Mouse (Mus musculus): Measurements from ENCODE around the gene Plekho1.

The Plekho1 gene

DNA sequence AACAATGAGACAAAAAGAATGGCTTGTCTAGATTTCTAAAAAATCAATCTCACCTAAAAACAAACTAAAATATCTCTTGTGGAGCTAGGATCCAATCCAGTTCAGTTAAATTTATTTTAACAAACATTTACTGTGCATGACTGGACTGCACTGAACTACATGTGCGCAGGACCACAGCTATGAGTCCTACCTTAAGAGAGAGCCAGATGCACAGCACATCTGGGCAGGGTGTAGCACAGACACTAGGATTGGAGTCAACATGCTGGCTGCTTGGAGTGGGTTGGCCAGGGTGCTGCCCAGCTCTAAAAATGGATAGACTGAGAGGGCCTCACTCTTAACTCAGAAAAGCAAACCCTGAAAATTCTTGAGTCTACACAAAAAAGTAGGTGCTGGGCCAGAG, 5.8 kb upstream of the Plekho1 start:
- DNase-seq: no peak

DNA sequence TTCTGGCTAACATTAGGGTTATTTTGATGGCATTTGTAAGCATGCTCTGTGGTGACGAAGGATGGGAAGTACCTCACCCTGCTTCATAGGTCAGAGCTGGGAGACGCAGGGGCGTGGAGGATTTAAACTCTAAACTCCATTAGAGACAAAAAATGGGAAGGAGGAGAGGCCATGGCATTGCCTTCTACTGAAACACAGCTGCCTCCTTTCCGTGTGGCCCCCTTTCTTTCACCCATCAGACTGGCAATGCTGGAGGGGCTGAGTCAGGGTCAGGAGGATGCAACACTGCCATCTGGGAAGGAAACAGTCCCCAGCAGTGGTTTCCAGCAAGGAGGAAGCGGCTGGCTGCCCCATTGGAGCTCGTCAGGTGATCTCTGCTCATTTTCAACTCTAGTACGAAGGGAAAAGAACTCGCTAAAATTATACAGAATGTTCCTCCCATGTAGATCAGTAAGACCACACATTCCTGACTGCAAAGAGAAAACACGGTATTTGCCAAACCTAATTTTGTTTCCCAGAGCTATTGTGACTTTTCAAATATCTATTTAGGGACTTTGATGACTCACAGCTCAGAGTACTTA, 5.2 kb upstream of the Plekho1 start:
- DNase-seq: no peak

DNA sequence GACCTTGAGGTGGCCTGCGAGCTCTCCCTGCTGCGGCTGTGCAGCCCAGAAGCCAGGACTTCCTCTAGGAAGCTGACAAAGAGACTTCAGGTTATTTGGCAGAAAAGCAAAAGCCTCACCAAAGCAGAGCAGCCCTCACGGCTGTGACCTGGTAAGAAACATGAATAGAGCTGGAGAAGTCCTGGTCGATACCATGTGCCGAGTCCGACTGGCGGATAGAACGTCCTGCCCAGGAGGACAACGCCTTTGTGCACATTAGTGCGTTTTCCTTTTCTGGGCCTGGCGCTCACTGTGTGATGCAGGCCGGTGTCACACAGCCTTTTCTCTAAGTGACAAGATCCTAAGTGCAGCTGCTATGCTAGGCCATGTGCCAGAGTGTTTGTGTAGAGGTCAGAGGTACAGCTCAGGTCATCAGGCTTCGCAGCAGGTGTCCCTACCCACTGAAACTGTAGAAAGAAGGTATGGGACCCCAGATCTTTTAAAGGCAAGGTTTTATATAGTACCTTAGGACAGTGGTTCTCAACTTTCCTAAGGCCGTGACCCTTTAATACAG, 4.4 kb upstream of the Plekho1 start:
- no peak for DNase-seq

DNA sequence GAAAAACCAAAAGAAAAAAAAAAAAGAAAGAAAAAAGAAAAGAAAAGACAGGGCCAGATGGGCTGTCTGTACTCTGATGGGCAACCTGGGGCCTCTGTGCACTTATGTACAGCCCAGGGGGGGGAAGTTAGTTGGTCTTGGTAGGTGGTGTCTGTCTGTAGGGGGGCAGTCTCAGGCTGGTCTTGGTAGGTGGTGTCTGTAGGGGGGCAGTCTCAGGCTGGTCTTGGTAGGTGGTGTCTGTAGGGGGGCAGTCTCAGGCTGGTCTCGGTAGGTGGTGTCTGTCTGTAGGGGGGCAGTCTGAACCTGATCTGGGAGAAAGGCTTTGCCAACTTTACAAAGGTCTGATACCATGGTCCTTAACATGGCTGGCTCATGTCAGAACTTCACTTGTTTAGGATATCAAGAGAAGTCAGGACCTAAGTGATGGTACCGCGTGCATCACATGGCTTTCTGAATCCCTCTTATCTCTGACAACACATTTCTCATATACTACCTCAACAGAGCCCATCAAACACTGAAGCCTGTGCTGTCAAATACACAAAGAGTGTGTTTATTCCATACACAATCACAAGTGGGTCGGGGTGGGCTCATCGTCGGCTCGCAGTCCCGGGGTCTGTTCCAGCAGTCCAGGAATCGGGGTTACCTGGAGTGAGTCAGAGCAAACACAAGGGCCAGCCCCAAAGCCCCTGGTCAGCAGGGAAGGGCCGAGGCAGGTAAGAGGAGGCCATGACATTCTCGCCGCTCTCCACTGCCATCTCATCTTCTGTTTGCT, 3.7 kb upstream of the Plekho1 start:
- no peak for DNase-seq

DNA sequence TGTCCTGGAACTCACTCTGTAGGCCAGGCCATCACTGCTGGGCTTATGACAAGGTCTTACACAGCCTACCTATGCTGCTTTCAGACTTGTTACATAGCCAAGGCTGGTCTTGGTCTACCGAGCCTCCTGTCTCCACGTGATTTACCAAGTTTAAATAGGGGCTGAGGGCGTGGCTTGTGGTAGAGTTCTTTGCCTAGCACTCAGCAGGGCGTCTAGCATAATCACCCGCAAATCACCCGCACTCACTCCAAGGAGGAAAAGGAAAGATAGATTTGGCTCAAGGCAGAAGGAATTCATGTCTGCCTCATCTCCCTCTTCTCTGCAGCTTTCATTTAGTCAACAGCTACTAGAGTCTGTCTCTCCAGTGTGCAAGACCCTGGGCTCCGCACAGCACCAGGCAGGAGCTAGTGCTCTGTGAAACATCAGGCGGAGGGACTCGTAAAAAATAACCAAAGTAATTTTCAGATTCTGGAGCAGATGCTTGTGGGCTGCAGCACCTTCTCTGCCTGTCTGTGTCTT, 1.5 kb upstream of the Plekho1 start:
- no peak for DNase-seq

DNA sequence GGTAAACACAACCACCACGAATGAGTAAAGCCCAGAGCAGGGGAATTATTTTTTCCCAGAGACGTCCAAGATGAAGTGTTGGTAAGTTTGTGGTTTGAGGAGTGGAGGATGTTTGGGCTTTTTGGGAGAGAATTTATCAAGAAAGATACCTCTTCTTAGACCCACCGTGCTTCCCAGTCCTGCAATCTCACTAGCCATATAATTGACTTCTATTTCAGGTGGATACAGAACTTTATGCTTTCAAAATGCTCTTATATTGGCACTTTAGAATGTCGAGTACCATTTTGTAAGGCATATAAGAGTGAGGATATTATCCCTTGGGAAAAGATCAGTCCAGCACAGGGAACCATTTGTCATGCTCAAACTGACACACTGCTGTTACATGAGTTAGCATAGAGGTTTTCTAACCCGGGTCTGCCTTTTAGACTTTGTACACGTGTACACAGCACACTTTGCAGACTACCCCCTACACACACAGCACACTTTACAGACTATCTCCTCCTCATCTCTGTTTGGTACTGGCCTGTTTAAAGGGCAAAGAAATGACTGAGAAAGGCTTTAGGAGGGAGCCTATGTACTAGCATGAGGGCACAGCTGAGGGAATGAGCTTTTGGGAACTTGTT, 761 bp upstream of the Plekho1 start:
- DNase-seq: no peak

DNA sequence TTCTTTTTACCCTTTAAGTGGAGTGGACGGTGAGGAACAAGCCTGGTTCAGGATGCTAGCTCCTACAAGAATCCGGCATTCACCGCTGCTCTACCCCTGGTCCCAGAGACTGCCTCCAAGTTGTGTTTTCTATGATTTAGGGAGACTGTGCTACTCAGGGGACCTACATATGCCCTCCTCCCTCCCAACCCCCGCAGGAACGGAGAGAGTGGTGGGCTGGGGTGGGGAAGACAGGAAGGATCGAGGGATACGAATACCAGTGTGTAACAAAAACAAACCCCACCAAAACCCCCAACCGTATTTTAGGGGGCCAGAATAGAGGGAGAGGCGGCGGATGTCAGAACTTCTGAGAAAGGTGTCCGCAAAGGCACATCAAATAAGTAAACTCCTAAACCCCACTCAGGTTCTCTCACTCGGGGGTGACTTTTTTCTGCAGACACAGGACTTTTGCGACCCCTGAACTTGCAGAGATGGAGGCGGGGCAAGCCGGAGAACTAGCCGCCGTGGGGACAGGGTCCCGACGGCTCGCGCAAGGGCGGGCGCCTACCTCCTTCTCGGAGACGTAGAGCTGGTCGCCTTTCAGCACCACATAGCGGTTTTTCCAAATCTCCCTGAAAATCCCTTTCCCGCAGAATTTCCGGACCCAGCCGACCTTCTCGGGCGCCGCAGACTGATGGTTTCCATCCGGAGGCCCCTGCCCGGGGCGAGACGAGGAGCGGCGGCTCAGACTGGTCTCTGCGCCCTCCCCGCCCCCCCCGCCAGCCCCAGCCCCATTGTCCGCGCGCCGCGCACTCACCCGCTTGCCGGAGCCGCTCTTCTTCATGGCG, 613 bp downstream of the Plekho1 start:
- no peak for DNase-seq

DNA sequence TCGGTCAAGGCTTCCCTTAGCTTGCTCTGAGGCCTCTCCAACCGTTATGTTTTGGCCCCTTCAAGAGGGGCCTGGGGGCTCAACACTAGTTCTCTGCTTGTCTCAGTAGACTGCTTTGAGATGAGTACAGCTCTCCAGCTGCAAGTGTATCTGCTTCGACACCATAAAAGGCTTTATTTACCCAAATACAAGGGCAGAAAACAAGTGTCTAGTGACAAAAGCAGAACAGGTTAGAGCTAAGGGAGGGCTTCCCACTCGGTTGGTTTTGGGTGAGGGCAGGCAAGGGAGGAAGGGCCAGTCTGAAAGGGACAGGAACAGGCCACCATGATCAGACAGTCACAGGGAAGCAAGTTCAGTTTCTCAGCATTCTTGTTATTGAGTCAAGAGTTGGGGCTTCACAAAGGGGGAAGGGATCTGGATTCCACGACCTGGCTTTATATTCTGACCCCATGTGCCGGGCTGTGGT, 1.4 kb downstream of the Plekho1 start:
- DNase-seq: no peak

DNA sequence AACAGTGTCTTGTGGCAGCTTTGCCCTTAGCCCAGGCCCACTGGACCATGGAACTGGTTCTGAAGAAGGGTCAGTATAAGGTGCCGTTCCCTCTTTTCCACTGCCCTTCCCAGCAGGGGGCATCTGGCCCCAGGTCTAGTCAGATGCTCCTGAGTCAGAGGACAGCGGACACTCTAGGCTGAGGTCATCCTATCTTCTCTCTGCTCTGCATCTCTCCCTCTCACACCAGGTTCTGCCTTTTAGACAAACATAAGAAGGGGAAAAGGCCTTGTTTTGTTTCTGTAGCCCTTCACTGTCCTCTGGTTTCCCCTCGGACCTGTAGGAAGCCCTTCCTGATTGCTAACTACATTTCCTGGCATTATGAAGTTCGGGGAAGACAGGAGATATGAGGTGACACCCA, 1.9 kb downstream of the Plekho1 start:
- DNase-seq: no peak

DNA sequence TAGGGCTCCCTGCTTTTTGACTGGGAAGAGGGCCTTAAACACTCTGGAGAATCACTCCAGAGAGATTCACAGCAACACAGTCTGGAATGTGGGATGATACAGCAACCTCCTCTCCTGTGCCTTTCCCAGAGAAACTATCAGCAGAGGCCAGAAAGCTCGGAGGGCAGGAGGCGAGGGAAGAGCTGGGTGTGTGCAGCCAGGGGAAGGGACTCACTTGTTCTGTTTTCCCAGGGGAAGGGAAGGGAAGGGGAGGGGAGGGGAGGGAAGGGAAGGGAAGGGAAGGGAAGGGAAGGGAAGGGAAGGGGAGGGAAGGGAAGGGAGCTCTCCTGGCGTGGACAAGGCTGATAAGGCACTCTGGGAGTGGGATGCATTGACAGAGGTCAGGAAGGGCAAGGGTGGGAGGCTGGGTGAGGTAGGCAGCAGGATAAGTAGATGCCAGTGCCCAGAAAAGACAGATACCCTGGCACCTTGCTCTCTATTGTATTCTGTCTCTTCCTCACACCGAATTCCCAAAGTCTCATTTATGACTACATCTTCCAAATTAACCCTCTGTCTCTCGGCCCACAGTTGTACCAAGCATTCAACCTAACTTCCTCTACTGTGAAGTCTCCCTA, 2.7 kb downstream of the Plekho1 start:
- DNase-seq: peak; percentile 15

DNA sequence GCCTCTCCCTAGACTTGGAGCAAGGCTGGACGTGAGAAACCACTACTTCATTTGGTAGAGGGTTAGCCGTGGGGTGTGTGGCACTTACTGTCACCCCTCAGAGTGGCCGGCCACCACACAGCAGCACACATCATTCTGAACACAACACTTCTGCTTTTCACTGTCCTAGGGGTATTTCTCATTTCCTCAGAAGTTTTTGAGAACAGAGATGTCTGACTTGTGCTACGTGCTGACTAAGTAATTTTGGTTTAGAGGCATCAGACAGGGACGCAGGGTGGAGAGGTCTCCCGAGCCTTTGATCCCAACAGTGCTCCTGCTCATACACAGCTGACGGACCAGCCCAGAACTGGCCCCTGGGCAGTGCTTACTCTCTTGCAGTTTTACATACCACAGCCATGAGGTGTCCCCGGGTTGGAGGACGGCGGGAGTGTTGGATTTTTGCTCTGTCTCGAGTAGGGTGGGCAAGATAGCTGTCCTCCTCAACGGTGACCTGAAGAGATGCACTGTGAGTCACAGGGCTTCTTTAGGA, 5.3 kb downstream of the Plekho1 start:
- no peak for DNase-seq

DNA sequence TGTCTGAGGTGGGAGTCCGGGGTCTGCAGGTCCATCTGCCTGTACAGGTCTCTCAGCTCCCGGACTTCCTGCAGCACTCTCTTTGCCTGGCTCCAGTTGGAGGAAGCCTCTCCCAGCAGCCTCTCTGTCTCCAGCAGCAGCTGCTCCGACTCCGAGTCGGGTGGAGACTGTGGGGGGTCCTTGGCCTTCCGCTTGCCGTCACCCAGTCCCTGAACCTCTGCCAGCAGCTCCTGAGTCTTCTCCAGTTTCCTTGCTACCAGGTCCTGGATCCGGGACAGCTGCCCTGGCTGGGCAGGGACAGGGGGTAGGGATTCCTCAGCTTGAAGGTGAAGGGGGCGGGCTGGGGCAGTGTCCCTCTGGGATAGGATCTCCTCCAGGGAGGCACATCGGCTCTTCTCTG, 6.8 kb downstream of the Plekho1 start:
- DNase-seq: no peak

DNA sequence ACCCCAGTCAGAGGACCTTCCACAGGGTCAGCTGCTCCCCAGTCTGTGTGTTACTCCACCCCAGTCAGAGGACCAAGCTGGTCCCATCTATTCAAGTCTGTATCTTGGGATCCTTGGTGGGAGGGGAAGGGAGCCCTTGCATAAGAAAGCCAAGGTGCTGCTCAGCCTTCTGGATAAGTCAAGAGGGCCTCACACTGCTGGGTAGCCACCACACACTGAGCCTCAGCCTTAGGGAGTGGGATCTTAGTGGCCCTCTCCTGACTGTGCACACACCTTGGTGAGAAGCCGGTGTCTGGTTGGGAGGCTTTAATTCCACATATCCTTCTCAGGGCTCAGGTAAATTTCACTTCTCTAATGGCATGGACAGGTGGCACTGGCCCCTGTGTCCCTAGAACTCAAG, 7.7 kb downstream of the Plekho1 start:
- no peak for DNase-seq

DNA sequence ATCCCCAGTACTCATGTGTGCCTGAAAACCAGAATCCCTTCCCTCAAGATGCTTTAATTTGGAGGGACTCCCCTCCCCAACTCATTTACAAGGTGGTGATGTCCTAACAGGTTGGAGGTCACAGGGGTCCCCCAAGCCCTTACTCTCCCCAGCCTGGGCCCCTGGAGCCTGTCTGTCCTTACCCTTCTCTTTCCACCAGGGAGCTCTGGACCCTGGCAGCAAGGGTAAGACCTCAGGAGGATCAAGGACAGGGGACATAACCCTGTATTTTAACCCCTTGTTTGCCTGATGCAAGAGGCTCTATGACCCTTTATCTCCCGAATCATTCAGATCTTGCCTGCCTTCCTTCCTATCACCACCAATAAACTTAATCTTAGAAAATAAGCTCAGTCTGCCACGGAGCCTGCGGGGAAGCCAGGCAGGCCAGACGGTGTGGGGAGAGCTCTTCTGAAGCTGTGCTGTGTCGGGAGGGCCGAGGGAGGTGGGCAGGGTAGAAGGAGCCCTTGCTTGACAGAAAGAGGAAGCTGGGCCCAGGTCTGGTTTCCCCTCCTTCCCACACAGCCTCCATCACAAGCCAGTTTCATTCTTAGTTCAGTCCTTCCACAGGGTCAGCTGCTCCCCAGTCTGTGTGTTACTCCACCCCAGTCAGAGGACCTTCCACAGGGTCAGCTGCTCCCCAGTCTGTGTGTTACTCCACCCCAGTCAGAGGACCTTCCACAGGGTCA, 8.3 kb downstream of the Plekho1 start:
- no peak for DNase-seq

DNA sequence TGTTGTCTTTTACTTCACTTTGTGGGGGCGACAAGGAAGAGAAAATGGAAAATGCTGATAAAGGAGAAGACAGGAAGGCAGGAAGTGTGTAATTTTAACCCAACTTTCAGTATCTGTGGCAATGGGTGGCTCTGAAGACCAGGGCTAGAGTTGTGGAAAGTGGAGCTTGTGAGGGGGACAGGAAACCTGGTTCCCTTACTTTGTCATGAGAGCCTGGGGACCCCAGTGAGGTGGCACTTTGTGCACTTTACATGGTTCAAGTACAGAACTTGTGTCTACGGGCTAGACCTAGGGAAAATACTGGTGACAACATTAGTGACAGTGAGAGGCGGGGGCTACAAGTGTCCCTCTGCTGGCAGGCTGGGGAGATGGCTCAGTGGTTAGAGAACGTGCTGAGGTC, 8.8 kb downstream of the Plekho1 start:
- DNase-seq: no peak

DNA sequence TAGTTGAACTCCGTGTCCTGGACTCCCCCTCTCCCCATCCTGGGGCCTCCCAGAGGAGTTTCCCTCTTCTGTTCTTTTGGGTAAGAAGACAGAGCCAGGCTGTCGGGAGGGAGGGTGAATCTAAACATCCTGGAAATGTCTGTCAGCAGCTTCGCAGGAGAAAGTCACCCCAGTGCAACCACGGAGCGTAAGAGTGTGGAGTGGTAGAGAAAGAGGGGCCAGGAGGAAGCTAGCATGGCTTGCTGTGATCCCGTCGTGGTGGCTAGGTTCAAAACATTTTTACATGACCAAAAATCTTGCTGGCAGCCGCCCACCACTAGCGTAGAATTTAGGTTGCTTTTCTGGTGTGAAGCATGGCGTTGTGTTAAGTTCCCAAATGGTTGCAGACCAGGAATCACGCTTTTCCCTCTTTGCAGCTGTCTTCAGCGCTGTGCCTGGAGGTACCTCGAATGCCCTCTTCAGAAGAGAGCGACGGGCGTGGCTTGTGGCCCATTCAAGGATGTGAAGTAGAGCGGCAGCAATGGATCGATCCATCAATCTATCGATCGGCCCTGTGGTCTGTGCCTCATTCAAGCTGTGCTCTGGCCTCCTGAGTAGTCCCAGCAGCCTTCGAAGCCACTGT, 9.7 kb downstream of the Plekho1 start:
- DNase-seq: peak; percentile 68

DNA sequence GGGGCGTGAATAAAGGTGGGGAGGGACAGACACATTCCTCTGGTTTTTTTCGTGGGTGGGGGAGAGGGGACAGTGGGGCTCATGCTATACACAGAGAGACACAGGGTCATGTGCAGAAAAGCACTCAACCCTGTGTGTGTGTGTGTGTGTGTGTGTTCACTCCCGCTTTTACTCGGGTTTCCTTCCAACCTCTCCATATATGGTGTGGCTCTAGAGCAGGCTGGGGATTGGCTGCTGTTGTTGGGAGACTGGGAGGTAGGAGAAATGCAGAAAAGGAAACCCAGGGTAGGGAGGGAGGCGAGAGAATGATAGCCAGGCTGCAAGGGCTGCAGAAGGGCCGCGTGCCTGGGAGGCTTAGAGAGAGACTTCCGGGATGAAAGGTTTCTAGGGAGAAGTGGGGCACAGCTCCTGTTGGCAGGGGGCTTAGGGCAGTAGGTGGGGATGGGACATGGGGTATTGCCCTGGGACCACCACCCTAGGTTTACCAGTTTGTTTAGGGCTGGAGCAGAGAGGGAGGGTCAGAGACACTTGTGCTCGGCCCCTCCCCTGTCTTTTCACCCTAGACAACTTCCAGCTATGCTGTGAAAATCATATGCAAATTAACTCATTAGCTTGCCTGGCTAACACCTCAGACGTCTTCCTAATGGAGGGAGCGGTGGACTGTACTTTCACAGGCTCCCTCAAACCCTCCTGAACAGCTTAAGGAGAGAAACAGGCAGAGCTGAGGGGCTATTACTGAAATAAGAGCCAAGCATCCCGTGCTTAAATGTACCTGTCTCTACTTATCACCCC, 10.4 kb downstream of the Plekho1 start:
- peak; percentile 63 for DNase-seq

DNA sequence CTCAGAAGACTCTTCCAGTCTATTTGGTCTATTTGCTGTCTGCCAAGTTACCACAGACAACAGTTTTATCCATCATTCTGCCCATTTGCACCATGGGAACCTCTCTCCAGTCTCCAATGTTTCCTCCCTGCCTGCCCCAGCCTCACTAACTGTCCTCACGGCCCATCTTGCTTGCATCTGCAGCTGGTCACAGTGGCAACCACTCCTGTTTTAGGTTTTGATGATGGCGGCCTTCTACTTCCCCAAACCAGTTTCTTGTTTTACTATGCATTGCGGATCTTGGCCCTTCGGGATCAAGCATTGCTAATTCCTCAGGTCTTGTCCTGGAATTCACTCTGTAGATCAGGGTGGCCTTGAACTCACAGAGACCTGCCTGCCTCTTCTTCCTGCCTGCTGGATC, 13.7 kb downstream of the Plekho1 start:
- no peak for DNase-seq

DNA sequence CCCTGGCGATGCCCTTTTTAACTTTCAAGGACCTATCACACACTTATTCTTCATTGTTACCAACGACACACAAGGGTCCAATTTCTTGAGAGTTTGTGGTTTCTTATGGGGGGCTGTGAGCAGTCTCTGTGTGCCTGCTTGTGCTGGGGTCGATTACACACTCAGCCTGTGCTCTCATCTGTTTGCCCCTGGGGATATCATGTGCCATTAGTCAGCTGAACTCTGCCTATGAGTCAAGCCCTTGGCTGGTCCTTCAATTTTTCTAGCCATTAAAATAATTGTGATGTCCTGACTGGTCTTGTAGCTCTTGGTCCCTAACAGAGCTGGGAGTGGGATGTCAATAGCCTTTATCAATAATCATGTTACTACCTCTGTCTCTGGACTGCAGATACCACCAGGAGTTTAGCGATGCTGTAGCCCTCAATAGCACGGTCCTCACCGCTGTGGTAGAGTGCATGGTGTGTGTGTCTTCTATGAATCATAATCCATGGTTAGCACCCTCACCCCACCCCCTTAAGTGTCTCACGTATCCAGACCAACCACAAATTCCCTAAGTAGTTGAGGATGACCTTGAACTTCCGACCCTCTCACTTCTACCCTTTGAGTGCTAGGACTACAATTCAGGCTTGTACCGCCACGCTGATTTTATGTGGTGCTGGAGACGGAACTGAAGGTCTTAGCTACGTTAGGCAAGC, 15.4 kb downstream of the Plekho1 start:
- DNase-seq: no peak
